Mouse (Mus musculus) lung, postnatal 14 days (tissue): ENCODE data around the gene Plekhg2.
"Not testable (repeated sequence)": the region's sequence is repeated elsewhere in the genome, so short reads cannot be mapped to it uniquely, and the experiment has no call there.

ENCODE experiments used
- DNase-seq: peaks from one replicate; pipeline ENCODE4 v3.0.0; 2021

The Plekhg2 gene

DNA sequence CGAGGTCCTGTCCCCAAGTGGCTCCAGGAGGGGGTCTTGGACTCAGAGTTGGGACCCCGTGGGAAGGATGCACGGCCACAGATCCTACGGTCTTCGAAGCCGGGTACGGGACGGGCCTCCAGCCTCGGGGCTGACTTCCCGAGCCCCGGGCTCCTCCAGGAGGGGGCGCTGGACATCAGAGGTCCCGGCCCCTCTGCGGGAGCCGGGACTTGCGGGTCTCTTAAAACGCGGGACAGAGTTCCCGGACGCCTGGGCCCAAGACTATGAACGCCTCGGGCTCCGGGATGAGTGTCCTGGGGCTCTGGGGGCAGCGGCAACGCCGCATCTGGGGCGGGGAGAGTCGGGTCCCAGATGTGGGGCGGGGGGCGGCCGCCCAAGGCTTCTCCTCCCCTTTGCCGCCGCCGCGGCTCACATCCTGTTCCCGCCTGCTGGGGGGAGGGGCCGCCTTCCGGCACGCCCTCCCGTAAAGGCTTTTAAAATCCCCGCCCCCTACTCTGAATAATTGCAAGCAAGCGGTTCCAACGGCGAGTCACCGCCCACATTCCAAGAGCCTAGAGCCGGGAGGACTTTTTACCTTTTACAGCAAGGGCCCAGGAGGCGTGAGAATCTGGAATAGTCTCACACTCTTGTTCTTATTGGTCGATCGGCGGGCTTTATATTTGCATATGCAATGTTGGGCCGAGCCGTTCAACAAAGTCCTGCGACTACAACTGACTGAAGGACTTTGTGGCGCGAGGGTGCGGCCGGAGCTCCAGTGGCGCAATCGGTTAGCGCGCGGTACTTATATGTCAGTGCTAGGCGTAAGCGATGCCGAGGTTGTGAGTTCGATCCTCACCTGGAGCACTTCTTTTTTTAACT, at the start of gene Plekhg2:
Gene Plekhg2 (minus strand): TSS at position 349 of the 858 bp plus-strand sequence.
- peak; percentile 99 for DNase-seq

DNA sequence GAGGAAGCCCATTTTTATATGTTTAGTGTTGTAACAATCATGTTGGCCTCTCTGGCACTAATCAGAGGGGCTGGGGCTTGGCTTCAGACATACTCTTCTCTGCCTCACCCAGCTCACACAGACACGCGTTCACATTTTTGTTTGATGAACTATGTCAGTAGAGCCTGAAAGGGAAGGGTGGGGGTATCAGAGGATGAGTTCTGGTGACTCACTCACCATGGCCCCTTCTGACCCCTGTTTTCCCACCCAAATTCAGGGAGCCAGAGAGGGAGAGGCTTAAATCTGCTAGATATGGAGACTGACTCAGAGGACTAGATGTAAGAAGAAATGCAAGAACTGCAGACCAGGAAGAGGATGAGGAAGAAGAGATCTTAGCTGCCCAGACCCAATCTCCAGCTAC, 47.0 kb upstream of the Plekhg2 start:
- DNase-seq = no peak

DNA sequence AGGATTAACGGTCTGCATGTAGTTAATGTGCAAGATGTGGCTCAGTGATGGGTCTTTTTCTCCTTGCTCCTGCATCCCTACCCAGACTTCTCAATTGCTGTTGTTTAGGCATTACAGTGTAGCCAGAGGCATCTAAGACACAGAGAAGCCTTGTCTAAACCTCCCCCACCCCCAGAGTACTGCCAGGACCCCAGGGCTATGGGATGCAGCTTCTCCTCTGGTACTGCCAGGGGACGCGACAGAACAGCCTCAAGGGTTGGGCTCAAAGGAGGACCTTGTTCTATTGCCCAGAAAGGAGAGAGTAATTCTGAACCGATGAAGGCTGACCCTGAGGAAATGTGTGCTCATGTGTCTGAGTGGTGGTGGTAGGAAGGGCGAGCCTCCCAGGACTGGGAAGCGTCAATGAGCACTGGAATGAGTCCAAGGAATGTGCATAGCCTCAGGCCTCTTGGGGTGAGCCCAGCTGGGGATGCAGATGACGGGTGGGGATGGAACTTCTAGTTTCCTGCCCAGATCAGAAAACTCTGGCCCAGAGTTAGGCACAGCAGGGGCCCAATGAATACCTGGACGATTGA, 45.8 kb upstream of the Plekhg2 start:
- peak; percentile 69 for DNase-seq

DNA sequence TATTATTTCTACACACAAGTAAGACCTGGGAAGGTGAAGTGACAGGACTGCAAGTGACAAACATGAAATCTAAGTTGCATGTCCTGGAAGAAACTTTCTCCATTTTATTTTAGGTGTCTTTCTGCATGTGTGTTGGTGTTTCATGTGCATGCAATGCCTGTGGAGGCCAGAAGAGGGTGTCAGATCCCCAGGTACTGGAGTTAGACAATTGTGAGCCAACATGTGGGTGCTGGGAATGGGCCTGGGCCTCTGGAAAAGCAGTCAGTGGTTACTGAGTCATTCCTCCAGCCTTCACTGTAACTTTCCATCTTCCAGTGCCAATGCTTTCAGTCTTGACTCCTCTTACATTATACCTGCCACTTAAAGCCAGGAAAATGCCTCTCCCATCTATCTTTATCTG, 45.0 kb upstream of the Plekhg2 start:
- no peak for DNase-seq

DNA sequence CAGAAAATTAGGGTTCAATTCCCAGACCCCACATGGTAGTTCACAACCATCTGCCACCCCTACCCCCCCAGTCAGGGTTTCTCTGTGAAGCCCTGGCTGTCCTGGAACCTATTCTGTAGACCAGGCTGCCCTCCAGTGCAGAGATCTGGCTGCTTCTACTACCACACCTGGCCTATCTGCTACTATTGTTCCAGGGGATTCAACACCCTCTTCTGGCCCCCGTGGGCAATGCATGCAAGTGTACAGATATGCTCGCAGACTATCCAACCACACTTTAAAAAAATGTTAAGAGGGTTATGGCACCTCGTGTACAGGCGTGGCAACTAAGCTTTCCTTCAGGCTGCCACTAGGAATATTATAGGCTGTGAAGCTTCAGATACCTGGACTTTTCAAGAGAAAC, 40.4 kb upstream of the Plekhg2 start:
- DNase-seq = no peak

DNA sequence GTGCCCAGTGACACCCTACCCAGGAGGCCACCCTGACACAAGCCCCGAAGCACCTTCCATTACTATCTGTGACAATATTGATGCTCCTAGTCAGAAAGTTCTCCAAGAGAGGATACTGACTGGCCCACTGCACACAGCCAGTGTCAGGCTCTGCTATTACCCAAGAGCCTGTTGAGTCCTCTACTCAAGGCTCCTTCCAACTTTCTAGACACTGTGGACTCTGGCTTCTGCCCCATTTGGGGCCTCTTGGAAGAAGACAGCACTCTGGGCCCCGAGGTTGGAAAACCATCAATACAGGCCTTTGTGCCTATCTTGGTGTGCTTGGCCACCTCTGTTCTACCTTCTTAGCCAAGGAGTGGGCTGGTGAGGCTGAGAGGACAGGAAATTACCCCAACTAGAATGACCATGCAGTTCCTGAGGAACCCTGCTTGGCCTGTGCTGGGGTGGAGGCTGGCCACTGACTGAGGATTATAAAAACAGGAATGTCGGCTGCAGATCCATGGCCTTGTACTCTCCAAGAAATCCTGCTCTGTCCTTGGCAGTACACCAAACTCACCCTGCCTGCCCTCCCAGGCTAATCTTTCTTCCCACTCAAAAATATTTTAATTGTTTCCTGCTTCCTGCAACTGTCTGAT, 38.6 kb upstream of the Plekhg2 start:
- peak; percentile 64 for DNase-seq

DNA sequence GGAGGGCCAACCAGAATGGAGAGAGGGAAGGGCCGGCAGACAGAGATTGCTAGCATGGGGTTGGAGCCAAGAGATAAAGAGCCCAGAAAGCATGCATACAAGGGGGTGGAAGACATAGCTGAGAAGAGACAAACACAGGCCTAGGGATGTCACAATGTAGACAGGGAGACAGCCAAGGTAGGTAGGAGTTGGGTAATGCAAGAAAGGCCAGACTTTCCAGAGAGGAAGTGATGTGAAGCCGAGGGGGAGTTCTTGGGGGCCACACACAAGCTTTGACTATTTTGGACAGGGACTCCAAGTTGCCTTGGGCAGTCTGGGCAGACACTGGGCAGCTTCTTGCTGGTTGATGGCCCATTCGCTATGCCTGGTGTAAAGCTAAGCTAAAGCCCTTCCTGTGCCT, 29.5 kb upstream of the Plekhg2 start:
- no peak for DNase-seq

DNA sequence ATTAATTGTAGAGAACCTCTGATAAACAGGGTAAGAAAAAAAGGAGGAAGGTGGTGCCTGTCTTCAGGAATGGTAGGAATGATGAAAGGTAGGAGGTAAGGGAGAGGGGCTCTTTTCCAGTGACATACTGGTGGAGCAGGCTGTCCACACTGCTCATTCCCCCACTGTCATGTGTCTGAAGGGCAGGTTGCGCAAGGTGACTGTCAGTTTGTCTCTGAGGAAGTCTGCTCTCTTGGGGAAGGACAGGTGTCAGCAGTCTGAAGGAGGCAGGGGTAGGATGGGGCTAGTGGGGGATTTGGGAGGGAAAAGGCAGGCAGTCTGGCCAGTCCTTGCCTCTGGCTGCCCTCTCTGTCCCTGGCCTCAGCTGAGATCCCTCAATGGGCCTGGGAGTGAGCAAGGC, 28.6 kb upstream of the Plekhg2 start:
- no peak for DNase-seq

DNA sequence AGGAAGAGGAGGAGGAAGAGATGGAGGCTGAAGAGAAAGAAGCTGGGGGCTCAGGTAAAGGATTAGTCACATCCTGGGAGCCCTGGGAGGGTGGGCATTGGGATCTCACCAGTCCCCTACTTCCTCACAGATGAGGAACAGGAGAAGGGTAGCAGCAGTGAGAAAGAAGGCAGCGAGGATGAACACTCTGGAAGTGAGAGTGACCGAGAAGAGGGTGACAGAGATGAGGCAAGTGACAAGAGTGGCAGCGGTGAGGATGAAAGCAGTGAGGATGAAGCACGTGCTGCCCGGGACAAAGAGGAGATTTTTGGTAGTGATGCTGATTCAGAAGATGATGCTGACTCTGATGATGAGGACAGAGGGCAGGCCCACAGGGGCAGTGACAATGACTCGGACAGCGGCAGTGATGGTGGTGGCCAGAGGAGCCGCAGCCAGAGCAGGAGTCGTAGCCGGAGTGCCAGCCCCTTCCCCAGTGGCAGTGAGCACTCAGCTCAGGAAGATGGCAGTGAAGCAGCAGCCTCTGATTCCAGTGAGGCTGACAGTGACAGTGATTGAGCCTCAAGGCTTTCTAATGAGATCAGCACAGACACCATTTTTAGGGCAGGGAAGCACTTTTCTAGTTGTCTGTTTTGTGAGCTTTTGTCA, 26.4 kb upstream of the Plekhg2 start:
- DNase-seq = no peak

DNA sequence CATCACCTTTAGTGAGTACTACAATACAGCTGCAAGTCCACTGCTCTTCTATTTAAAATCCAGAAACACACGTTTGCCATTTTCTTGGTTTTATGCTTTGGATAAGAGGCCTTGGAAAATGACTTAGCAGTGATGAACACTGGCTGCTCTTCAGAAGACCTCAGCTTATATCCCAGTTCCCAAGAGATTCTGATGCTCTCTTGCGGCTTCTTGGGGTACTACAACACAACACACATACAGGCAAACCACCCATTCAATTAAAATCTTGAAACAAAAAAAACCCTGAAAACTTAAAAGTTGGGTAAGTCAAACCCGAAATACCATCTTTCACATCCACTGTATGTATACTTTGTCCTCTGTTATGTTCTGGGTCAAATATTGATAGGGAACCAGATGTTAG, 25.6 kb upstream of the Plekhg2 start:
- DNase-seq = no peak

DNA sequence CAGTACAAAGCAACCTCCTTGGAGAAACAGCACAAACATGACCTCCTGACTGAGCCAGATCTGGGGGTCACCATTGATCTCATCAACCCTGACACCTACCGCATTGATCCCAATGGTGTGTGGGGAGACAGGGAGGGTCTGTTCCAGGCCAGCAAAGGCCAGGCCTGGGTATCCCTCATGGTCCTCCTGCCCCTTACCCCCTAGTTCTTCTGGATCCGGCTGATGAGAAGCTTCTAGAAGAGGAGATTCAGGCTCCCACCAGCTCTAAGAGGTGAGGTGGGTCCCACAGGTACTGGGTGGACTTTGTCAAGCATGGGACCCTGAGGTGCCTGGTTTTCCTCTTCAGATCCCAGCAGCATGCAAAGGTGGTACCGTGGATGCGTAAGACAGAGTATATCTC, 23.0 kb upstream of the Plekhg2 start:
- no peak for DNase-seq

DNA sequence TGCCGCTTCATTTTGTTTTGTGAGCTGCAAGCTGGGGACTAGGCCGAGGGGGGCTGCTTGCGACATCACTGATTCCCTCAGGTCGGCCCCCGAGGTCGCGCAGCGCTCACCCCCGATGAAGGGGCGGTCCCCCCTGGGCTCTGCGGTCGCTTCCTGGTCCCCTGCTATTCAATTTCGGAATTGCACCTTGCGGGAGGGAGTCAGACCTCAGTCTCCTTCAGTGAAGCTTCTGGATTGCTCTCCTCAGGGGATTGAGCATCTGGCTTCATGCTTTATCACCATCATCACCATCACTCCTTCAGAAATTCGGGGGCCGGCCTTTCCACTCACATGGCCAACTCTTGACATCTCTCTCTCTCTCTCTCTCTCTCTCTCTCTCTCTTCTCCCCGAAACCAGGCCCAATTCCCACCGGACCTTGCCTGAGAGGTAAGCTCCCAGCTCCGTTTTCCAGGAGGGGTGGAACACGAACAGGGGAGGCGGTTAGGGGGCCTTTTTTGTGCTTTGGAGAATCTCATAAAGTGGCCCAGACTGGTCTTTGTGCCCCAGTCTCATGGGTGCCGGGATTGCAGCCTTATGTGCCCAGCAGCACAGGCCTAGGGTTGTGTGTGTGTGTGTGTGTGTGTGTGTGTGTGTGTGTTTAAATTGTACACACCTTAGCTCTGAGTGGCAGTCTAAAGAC, 21.0 kb upstream of the Plekhg2 start:
- no peak for DNase-seq

DNA sequence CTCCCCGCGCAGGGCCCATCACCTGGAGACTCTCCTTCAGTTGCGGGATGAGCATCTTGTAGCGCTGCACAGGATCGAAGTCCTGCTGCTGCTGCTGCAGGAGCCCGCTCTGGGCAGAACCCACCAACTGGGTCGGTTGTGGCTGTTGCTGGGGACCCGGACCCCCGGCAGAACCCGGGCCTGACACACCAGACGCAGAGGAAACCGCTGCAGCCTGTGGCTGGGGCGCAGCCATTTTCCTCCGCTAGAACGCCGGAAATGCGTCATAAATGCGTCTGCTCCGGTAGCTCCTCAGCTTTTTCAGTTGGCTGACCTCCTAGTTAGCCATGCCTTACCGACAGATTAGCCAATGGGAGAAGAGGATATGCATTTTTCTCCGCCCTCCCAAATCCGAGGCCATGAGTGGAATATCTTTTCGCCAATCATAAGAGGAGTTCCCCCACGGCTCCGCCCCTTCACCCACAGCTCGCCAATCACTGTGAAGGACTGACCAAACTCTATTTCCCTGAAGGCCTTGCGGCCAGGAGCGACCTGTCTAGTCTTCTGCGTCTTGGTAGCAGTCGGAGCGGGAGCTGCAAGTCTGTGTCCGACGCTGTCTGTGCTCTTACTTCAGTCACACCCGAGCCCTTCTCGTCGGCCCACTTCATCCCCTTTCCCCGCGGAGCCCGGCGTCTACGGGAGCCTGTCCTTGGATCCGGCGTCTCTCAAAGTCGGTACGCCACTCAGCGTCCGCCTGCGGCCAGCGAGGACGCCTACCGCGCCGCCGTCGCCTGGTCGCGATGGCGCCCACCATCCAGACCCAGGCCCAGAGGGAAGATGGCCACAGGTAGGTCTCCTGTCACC, 20.3 kb upstream of the Plekhg2 start, which contains the start of the genes Med29 and Paf1:
Gene Med29 (minus strand): TSS at position 280 of the 843 bp plus-strand sequence.
Gene Paf1 (plus strand): TSS at position 523 of the 843 bp plus-strand sequence.
- DNase-seq = peak; percentile 95

DNA sequence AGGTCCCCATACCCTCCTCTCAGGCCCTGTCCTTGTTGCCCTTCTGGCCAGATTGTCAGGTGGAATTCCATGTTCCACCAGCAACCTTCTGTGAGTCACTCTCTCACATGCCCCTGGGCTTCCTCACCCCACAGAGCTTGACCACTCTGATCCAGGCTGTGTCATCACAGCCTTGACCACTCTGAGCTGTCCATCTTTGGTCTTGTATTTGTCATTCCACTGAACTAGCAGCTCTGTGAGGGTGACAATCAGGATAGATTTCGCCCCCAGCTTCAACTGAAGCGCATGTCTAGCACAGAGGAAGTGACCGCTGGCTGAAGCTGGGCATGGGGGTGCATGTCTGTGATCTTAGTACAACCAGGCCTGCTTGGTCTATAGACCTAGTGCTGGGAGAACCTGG, 17.9 kb upstream of the Plekhg2 start:
- DNase-seq = no peak

DNA sequence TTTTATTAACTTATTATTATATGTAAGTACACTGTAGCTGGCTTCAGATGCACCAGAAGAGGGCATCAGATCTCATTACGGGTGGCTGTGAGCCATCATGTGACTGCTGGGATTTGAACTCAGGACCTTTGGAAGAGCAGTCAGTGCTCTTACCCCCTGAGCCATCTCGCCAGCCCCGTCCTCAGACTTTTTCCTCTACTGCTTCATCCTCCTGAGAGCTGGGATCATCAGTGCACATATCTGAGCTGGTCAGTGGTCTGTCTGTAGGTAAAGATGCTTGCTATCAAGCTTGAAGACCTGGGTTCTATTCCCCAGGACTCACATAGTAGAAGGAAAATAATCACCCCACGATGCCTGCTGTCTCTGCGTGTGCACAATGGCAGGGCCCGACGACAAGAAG, 15.0 kb upstream of the Plekhg2 start:
- DNase-seq = not testable (repeated sequence)

DNA sequence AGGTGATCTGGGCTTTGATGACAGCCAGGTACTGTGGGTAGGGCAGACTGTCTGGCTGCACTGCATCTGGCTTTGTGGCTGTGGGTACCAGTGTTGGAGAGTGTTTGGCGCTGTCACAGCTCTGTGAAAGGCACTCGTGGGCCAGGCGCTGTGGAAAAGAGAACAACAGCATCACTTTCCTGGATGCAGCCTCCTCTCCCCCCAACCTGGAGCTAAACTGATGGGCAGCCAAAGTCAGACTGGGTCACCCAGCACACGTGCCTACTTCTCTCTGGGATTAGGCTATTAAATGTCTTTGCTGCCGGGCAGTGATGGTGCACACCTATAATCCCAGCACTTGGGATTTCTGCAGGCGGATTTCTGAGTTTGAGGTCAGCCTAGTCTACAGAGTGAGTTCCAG, 14.5 kb upstream of the Plekhg2 start:
- not testable (repeated sequence) for DNase-seq

DNA sequence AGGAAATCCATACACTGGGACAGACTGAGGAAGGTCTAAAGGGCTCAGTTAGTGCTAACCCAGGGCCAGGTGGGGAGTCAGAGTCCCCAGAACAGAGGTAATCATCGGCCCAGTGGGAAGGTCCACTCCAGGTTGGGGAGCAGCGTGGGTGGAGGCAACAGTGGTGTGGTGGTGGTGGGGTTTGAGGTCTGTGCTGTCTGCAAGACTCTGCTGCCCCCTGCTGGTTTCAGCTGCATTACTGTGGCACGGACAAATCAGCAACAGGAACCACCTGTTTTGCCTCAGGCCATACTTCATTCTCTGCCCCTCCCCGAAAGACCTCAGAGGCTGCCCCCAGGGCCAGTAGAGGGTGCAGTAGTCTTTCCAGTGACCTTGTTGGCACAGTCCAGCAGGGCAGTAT, 14.1 kb upstream of the Plekhg2 start:
- DNase-seq = peak; percentile 95

DNA sequence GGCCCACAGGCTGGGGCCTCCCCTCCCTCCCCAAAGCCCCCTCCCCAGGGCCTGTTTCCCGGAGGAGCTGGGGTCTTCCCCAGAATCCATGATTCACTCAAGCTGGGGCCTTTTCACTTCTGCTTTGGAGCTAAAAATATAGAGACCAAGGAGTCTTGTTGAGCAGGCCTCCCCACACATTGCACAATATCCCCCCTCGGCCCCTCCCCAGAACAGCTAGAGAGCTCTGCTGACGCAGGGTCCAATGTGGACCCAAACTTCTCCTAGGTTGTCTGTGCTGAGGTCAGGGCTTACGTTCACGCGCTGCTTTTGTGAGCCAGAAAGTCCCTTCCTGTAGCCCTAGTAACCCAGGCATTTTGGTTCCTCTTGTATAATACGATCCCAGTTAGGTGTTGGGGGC, 13.6 kb upstream of the Plekhg2 start:
- peak; percentile 64 for DNase-seq

DNA sequence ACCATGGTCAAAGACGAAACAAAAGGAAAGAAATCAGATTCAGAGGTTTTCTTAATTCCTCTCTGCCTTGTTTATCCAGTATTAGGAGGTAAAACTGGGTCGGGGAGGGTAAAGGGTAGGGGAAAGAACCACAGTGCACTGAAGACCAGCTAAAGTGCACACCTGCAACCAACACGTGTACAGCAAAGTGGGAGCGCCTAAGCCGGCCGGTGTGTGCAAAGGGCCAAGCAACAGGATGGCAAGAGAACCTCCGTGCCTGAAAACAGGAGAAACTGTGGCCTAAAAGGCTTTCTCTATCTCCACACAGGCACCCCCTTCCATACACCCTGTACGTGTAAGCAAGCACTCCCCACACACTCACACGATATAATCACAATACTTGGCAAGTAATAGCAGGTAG, 12.8 kb upstream of the Plekhg2 start:
- no peak for DNase-seq

DNA sequence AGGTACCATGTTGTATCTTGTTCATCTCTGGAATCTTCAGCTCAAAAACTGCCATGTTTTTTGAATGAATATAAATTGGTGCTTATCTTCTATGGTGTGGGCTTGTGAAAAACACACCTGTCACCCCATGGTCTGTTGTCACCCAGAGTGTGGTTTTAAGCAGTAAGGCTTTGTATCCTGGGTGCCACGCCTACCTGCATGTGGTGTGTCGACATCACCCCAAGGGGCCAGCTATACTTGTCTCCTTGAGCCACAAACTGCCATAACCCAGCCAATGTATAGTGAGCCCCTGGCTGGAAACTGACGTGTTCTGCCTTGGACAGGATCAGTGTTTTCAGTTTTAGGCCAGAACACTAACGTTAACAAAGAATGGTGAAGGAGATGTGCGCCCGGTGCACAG, 11.8 kb upstream of the Plekhg2 start:
- DNase-seq = no peak

DNA sequence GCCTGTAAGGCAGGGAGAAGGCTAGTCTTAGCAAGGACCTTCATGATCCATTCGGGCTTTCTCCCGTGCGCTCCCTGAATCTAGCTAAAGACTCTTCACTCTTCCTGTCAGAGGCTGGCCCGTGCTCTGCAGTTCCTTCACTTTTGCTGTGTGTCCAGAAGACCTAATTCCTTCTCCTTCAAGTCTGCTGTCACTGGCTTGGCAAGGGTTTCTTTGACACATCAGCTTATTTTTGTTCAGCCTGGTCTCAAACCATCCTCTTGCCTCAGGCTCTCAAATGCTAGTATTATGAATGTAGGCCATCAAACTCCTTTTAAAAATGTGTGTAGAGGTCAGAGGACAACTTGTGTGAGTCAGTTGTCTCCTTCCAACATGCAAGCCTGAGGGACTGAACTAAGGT, 11.2 kb upstream of the Plekhg2 start:
- no peak for DNase-seq

DNA sequence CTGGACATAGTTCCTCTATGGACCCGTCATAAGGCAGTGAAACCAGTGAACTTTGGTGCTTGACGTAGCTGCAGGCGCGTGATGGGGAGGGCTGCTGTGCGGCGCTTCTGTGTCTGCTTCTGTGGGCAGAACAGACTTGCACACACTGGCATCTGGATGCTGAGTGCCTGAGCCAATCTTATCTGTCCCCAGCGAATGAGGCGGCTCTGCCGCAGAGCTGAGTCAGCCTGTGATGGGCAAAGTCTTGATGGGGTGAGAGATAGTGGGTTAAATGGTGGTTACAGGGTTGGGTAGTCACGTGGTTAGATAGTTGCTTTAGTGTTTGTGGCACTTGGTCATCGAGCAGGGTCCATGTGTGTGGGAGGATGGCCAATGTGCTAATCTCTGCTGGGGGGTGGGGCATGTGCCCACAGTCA, 10.6 kb upstream of the Plekhg2 start:
- DNase-seq = peak; percentile 39
